Mouse (Mus musculus) intestine, embryonic 16.5 days (tissue): ENCODE measurements at regions not wholly inside any gene's neighbourhood (a gene's known extent, or its start where the extent isn't known, plus 50 kb on each side); places are given as distances from the start of the nearest gene placed in this dataset.

Source experiments
- ATAC-seq: fragments of 200-750 bp; cut with Nextera tagmentation; 2 replicates; pipeline ENCODE4 v1.8.0; 2017; ENCODE audit warnings: moderate TSS enrichment, moderate library complexity
- H3K27ac ChIP-seq: fragments of 300-500 bp; sonication (generic); 2 replicates; pipeline ENCODE4 v1.5.1; 2014; ENCODE audit warnings: mild to moderate bottlenecking, low read length
- H3K27me3 ChIP-seq: fragments of 300-500 bp; sonication (generic); replicated peaks from 2 replicates; pipeline ENCODE4 v1.6.1; 2014; ENCODE audit warnings: low read length, control low read depth, mixed read lengths; ENCODE audit not compliant: control insufficient read depth, insufficient read depth
- H3K36me3 ChIP-seq: fragments of 300-500 bp; sonication (generic); 2 replicates; pipeline ENCODE4 v1.6.1; 2014; ENCODE audit warnings: low read length, control low read depth; ENCODE audit not compliant: control insufficient read depth, insufficient read depth
- H3K4me1 ChIP-seq: fragments of 300-500 bp; sonication (generic); 2 replicates; pipeline ENCODE4 v1.6.1; 2014; ENCODE audit warnings: low read length, control low read depth, mixed read lengths; ENCODE audit not compliant: control insufficient read depth, insufficient read depth
- H3K4me2 ChIP-seq: fragments of 300-500 bp; sonication (generic); 2 replicates; pipeline ENCODE4 v1.6.1; 2014; ENCODE audit warnings: low read depth, low read length, control low read depth
- H3K4me3 ChIP-seq: fragments of 300-500 bp; sonication (generic); 2 replicates; pipeline ENCODE4 v1.5.1; 2014; ENCODE audit warnings: mild to moderate bottlenecking, low read length
- H3K9ac ChIP-seq: fragments of 300-500 bp; sonication (generic); 2 replicates; pipeline ENCODE4 v1.6.1; 2014; ENCODE audit warnings: low read depth, low read length
- H3K9me3 ChIP-seq: fragments of 300-500 bp; sonication (generic); 2 replicates; pipeline ENCODE4 v1.6.1; 2016; ENCODE audit warnings: low read length, control low read depth; ENCODE audit not compliant: control insufficient read depth
- WGBS: fragments of 180-500 bp; shearing (Covaris S2); extraction: QIAGEN DNeasy Blood & Tissue Kit; methylation state at CpG from one replicate; pipeline ENCODE4 v1.1.7; 2014; 5-methylcytosine and 5-hydroxymethylcytosine counted together

GRCm38 (mm10) chr10:119052441-119053041 lies 182.5 kb upstream of the Dyrk2 start:
- H3K27ac ChIP-seq = no peak overlapping the region
- no peak overlapping the region for H3K4me2 ChIP-seq
- H3K27me3 ChIP-seq = no peaks in the 10 kb centered on the region
- H3K4me3 ChIP-seq = no peak overlapping the region
- H3K9me3 ChIP-seq = no peaks in the 10 kb centered on the region
- WGBS = 74% methylated on average over 1 of the region's 1 CpGs
- H3K4me1 ChIP-seq = peaks cover 19% of the 10 kb centered on the region
- no peak for ATAC-seq
- H3K36me3 ChIP-seq = no peaks in the 10 kb centered on the region
- H3K9ac ChIP-seq = no peak overlapping the region

GRCm38 (mm10) chr10:119051598-119051997 lies 181.6 kb upstream of the Dyrk2 start:
- H3K9ac ChIP-seq = no peak overlapping the region
- H3K4me1 ChIP-seq = peaks cover 19% of the 10 kb centered on the region
- H3K36me3 ChIP-seq = no peaks in the 10 kb centered on the region
- no peak overlapping the region for H3K27ac ChIP-seq
- WGBS = 67% methylated on average over 2 of the region's 2 CpGs
- no peak for ATAC-seq
- no peak overlapping the region for H3K4me2 ChIP-seq
- H3K9me3 ChIP-seq = no peaks in the 10 kb centered on the region
- H3K4me3 ChIP-seq = no peak overlapping the region
- H3K27me3 ChIP-seq = no peaks in the 10 kb centered on the region

GRCm38 (mm10) chr10:119050017-119050685 lies 180.1 kb upstream of the Dyrk2 start:
- ATAC-seq = no peak
- Histone ChIP-seq H3K9ac (no peak overlapping the region), H3K27me3 (no peaks in the 10 kb centered on the region), H3K36me3 (no peaks in the 10 kb centered on the region), H3K9me3 (no peaks in the 10 kb centered on the region), H3K4me2 (no peak overlapping the region), H3K4me1 (peaks cover 16% of the 10 kb centered on the region; the same call in 1 of the 2 replicates), H3K4me3 (no peak overlapping the region), H3K27ac (no peak overlapping the region)
- WGBS = 81% methylated on average over 18 of the region's 18 CpGs

- Histone ChIP-seq H3K9ac (no peak overlapping the region), H3K27me3 (no peaks in the 10 kb centered on the region), H3K4me3 (no peak overlapping the region), H3K27ac (no peak overlapping the region), H3K36me3 (no peaks in the 10 kb centered on the region), H3K4me2 (no peak overlapping the region), H3K4me1 (peaks cover 11% of the 10 kb centered on the region; the same call in 1 of the 2 replicates), H3K9me3 (no peaks in the 10 kb centered on the region)
- WGBS = 64% methylated on average over 6 of the region's 6 CpGs
- ATAC-seq = no peak
These were observed 178.8 kb upstream of the Dyrk2 start for GRCm38 (mm10) chr10:119048643-119049420.

GRCm38 (mm10) chr10:119045059-119045458 lies 175.1 kb upstream of the Dyrk2 start:
- Histone ChIP-seq H3K9ac (no peak overlapping the region), H3K36me3 (no peaks in the 10 kb centered on the region), H3K4me2 (no peak overlapping the region), H3K27me3 (no peaks in the 10 kb centered on the region), H3K4me1 (peaks cover 2% of the 10 kb centered on the region; the same call in 1 of the 2 replicates), H3K9me3 (no peaks in the 10 kb centered on the region), H3K4me3 (no peak overlapping the region), H3K27ac (no peak overlapping the region)
- no peak for ATAC-seq
- 61% methylated on average over 13 of the region's 13 CpGs for WGBS

GRCm38 (mm10) chr10:119043069-119043468 lies 173.1 kb upstream of the Dyrk2 start:
- WGBS = 85% methylated on average over 7 of the region's 7 CpGs
- H3K36me3 ChIP-seq = no peaks in the 10 kb centered on the region
- H3K27me3 ChIP-seq = no peaks in the 10 kb centered on the region
- no peak overlapping the region for H3K4me3 ChIP-seq
- H3K4me2 ChIP-seq = no peak overlapping the region
- H3K27ac ChIP-seq = no peak overlapping the region
- H3K9me3 ChIP-seq = no peaks in the 10 kb centered on the region
- no peak overlapping the region for H3K9ac ChIP-seq
- ATAC-seq = peak; percentile 40; the same call in 1 of the 2 replicates
- H3K4me1 ChIP-seq = no peaks in the 10 kb centered on the region; the same call in 1 of the 2 replicates

- WGBS = 41% methylated on average over 4 of the region's 4 CpGs
- Histone ChIP-seq H3K27me3 (no peaks in the 10 kb centered on the region), H3K36me3 (no peaks in the 10 kb centered on the region), H3K9ac (no peak overlapping the region), H3K4me3 (no peak overlapping the region), H3K4me2 (no peak overlapping the region), H3K9me3 (no peaks in the 10 kb centered on the region), H3K27ac (no peak overlapping the region), H3K4me1 (no peaks in the 10 kb centered on the region; the same call in 1 of the 2 replicates)
- no peak for ATAC-seq
These were observed 170.2 kb upstream of the Dyrk2 start for GRCm38 (mm10) chr10:119040205-119040604.

- WGBS = 40% methylated on average over 3 of the region's 3 CpGs
- no peaks in the 10 kb centered on the region for H3K27me3 ChIP-seq
- no peak overlapping the region for H3K9ac ChIP-seq
- H3K4me3 ChIP-seq = no peak overlapping the region
- H3K9me3 ChIP-seq = no peaks in the 10 kb centered on the region
- no peak for ATAC-seq
- no peak overlapping the region for H3K4me2 ChIP-seq
- H3K27ac ChIP-seq = no peak overlapping the region
- no peaks in the 10 kb centered on the region; the same call in 1 of the 2 replicates for H3K4me1 ChIP-seq
- H3K36me3 ChIP-seq = no peaks in the 10 kb centered on the region
These were observed 169.7 kb upstream of the Dyrk2 start for GRCm38 (mm10) chr10:119039732-119040131.

- Histone ChIP-seq H3K4me1 (no peaks in the 10 kb centered on the region; the same call in 1 of the 2 replicates), H3K36me3 (no peaks in the 10 kb centered on the region), H3K4me2 (no peak overlapping the region), H3K9me3 (no peaks in the 10 kb centered on the region), H3K4me3 (no peak overlapping the region), H3K9ac (no peak overlapping the region), H3K27me3 (no peaks in the 10 kb centered on the region), H3K27ac (no peak overlapping the region)
- ATAC-seq = no peak
- 83% methylated on average over 6 of the region's 6 CpGs for WGBS
These were observed 169.0 kb upstream of the Dyrk2 start for GRCm38 (mm10) chr10:119038991-119039390.
